Mouse (Mus musculus) cerebral cortex, adult 2 months (tissue): ENCODE data around the gene Olfr214.

ENCODE experiments used
- WGBS: fragments of 180-500 bp; shearing (Covaris S2); methylation state at CpG from one replicate; pipeline ENCODE4 v1.1.7; 2018; 5-methylcytosine and 5-hydroxymethylcytosine counted together

Olfr214 gene

DNA sequence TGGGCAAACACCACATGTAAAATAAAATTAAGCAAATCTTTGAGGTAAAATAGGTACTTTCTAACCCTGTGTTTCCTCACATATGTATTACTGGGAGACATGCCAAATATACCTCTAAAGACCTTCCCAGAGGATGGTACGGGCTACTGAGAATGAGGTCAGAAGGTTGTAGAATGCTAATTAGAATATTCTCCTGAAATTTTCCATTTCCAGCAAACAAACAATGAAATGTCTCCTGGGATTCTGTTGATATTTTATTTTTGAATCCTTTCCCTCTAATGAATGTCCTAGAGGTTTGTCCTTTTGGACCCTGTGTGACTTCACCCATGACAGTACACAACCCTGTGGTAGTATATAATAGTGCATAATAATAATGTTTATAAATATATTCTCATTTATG lies at the start of gene Olfr214:
Olfr214 (plus strand) TSS at position 301 of the 400 bp plus-strand sequence.
- 68% methylated on average over 1 of the region's 1 CpGs for WGBS

GRCm38 (mm10) chr6:116506302-116507003 lies 47.6 kb upstream of the Olfr214 start, which contains the start of gene Olfr212:
TSS of gene Olfr212 (plus strand) at chr6:116506516.
- 91% methylated on average over 20 of the region's 20 CpGs for WGBS

DNA sequence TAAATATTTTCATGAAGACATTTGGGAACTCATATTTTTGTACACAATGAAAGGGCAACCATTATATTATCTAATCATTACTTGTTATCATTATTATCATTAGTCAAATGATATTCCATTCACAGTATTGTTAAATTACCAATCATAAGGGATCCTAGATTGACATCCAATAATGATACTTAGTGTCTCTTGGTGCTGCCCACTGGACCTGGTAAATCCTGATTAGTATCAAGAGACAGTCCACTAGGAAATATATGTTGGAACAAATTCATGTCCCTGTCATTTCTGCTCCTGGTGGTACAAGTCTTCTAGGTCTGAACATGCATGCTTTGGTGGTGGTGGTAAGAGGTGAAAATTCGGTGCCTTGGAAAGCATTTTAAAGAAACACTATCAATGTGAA lies 15.9 kb upstream of the Olfr214 start, which contains the start of gene Olfr213:
Olfr213 (plus strand) TSS at position 301 of the 400 bp plus-strand sequence.
- 81% methylated on average over 1 of the region's 1 CpGs for WGBS

GRCm38 (mm10) chr6:116542500-116542899 lies 11.5 kb upstream of the Olfr214 start:
- WGBS, result 86% methylated on average over 2 of the region's 2 CpGs

DNA sequence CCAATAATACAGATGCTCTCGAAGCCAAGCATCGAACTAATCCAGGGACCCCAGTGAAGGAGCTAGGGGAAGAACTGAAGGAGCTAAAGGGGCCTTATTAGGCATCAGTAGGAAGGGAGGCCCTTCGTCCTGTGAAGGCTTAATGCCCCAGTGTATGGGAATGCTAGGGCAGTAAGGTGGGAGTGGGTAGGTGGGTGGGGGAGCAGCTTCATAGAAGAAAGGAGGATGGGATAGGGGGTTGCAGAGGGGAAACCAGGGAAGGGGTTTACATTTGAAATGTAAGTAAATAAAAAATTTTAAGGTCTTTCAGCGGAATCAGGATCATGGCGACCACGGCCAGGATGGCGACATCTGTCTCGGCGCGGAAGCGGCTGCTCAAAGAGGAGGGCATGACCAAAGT lies 3.2 kb upstream of the Olfr214 start, which contains the start of gene Gm5580:
Gm5580 (plus strand) TSS at position 301 of the 400 bp plus-strand sequence.
- WGBS, result 96% methylated on average over 11 of the region's 11 CpGs

DNA sequence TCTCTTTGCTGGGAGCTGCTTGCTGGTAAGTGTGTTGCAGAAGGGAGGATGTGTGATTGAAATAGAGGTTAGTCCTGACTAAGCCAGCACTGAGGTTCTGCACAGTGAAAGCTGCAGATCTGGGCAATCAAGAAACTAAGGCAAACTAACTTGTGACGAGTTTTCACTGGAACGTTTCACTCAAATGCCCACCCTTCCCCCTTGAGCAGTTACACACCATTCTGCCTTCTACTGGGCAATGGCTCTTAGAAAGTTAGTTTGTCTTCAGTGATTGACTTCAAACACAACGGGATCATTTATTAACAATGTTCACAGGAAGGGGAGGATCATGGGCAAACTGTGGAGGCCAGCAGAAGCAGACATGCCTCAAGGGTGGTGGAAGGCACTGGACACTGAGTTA lies 917 bp downstream of the Olfr214 start:
- WGBS, result 74% methylated on average over 3 of the region's 3 CpGs

DNA sequence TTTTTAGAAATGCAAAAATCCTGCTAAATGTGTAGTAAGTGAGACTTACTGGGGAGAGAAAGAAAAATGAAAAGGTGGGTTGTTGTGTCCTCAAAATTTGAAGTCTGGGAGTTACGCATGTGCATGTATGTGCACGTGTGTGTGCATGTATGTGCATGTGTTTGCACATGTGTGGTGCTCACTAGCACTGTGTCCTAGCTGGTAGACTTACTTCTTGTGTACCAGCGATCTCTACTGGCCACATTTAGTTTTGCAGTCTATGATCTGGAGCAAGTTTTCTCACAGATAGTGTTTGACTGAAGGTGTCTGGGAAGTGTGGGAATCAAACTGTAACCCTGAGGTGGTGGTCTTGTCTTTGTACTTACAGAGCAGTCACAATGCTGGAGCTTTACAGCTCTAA lies 15.8 kb downstream of the Olfr214 start:
- WGBS, result 25% methylated on average over 3 of the region's 3 CpGs

GRCm38 (mm10) chr6:116584095-116584494 lies 30.1 kb downstream of the Olfr214 start, which contains the start of gene Olfr215:
TSS of gene Olfr215 (minus strand) at chr6:116584195.
- WGBS, result 63% methylated on average over 4 of the region's 4 CpGs

GRCm38 (mm10) chr6:116607230-116607629 lies 53.2 kb downstream of the Olfr214 start:
- 51% methylated on average over 4 of the region's 4 CpGs for WGBS
